Mouse (Mus musculus) CH12.LX (cell line): ENCODE measurements around the gene Sept9.

Source experiments
- MAZ ChIP-seq: IDR thresholded peaks from 2 replicates; pipeline ENCODE4 v1.6.1; 2012; ENCODE audit warnings: low read depth, mild to moderate bottlenecking, inconsistent platforms, low read length, improper control_type of control experiment, moderate library complexity
- UBTF ChIP-seq: IDR thresholded peaks from 2 replicates; pipeline ENCODE4 v1.6.1; 2012; ENCODE audit warnings: low read depth, mild to moderate bottlenecking, inconsistent platforms, low read length, improper control_type of control experiment, moderate library complexity

- TF ChIP-seq MAZ = no peak
- no peak for TF ChIP-seq UBTF
These were observed 133.8 kb downstream of the Sept9 start for GRCm38 (mm10) chr11:117333150-117333715.
